Mouse (Mus musculus) cerebellum, adult (tissue): ENCODE measurements around the gene 4933415F23Rik.
A peak's percentile ranks its signal among the peaks of the same experiment; 100 is the strongest.
"Not testable (repeated sequence)": the region's sequence is repeated elsewhere in the genome, so short reads cannot be mapped to it uniquely, and the experiment has no call there.

Experiments
- ATAC-seq: cut with Nextera tagmentation; 2 replicates; pipeline ENCODE4 v1.9.2; 2017; ENCODE audit warnings: mild to moderate bottlenecking, moderate library complexity, mixed read lengths; ENCODE audit not compliant: insufficient number of reproducible peaks, low FRiP score, low TSS enrichment

4933415F23Rik gene

GRCm38 (mm10) chr1:23102021-23102420, at the start of gene 4933415F23Rik:
Gene 4933415F23Rik, minus strand, starts transcription at chr1:23102253.
- no peak for ATAC-seq

- ATAC-seq: no peak
Observed at GRCm38 (mm10) chr1:23151722-23152121, 49.7 kb upstream of the 4933415F23Rik start.

- no peak for ATAC-seq
Observed at GRCm38 (mm10) chr1:23146198-23146873, 44.3 kb upstream of the 4933415F23Rik start.

GRCm38 (mm10) chr1:23141121-23141811, 39.2 kb upstream of the 4933415F23Rik start:
- ATAC-seq: no peak

GRCm38 (mm10) chr1:23140530-23140929, 38.5 kb upstream of the 4933415F23Rik start:
- ATAC-seq: not testable (repeated sequence)

GRCm38 (mm10) chr1:23120901-23121300, 18.8 kb upstream of the 4933415F23Rik start:
- no peak for ATAC-seq

GRCm38 (mm10) chr1:23119406-23119805, 17.4 kb upstream of the 4933415F23Rik start:
- ATAC-seq: 0 out of 2 replicates have a peak, but pooled peaks have one; percentile 52

- ATAC-seq: no peak
Observed at GRCm38 (mm10) chr1:23117423-23117822, 15.4 kb upstream of the 4933415F23Rik start.

GRCm38 (mm10) chr1:23109191-23109590, 7.1 kb upstream of the 4933415F23Rik start:
- ATAC-seq: no peak

GRCm38 (mm10) chr1:23102881-23103280, 828 bp upstream of the 4933415F23Rik start:
- no peak for ATAC-seq

- 0 out of 2 replicates have a peak, but pooled peaks have one; percentile 36 for ATAC-seq
Observed at GRCm38 (mm10) chr1:23099791-23100190, 2.3 kb downstream of the 4933415F23Rik start.

GRCm38 (mm10) chr1:23098451-23098850, 3.6 kb downstream of the 4933415F23Rik start:
- ATAC-seq: no peak

GRCm38 (mm10) chr1:23097996-23098395, 4.1 kb downstream of the 4933415F23Rik start:
- peak; percentile 56; the same call in 1 of the 2 replicates for ATAC-seq

GRCm38 (mm10) chr1:23067715-23068114, 34.3 kb downstream of the 4933415F23Rik start:
- ATAC-seq: no peak

GRCm38 (mm10) chr1:23064717-23065475, 37.2 kb downstream of the 4933415F23Rik start:
- no peak for ATAC-seq

GRCm38 (mm10) chr1:23063946-23064345, 38.1 kb downstream of the 4933415F23Rik start:
- peak; percentile 42; the same call in 1 of the 2 replicates for ATAC-seq

- ATAC-seq: peak; percentile 80
Observed at GRCm38 (mm10) chr1:23061614-23062373, 40.3 kb downstream of the 4933415F23Rik start.

GRCm38 (mm10) chr1:23060056-23060455, 42.0 kb downstream of the 4933415F23Rik start:
- no peak for ATAC-seq
